In the genomic region with DNA sequence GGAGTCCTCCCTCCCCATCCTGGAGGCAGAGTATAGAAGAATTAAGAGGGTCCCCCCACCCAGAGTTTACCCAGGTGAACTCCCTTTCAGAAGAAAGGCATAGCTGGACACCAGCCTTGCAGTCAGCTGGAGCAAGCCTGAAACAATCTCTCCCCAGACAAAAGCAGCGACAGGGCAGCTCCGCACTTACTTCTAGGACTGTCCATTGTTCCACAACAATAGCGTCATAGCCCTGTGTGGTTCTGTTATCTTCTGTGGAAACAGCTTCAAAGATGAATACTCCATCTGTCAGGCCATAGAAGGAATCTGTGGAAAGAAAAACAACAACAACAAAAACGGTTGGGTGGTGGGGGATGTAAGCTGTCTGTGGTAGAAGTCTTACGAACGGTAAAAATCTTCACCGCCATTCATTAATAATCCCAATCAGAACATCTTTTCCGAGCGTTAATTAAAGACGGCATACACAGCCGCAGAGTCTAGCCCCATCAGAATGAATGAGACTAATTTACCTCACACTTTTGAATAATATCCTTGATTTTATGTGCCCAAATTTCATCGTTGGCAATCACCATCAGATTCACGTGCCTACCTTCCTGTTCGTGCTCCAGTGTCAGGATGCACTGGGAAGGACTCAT, we compare ENCODE assay signal across 22 mouse cellular contexts.
DNase-seq lines count a peak whose midpoint lies in the region; ATAC-seq and TF ChIP-seq lines count a peak whose summit lies in the region.
"Had no signal": no experiment of that assay in that cellular context is flagged by ENCODE, and none has a peak within 500 bp of the region (broad histone marks: within the 10 kb centered on the region; RNA-seq: fewer than 3 reads in every experiment).

No protein-coding gene starts in this region.

- H3K36me3 ChIP-seq in liver, embryonic 13.5 days = 0 out of 2 replicates have a peak, but pooled peaks cover 2% of the 10 kb centered on the region
- no peaks in the 10 kb centered on the region for H3K36me3 ChIP-seq in liver, postnatal 0 days (replicated peaks; ENCODE audit: insufficient read depth, low read length)
- no peaks in the 10 kb centered on the region for H3K36me3 ChIP-seq in hindbrain, embryonic 14.5 days (replicated peaks; ENCODE audit: control insufficient read depth, insufficient read depth)
- H3K36me3 ChIP-seq: embryonic facial prominence, embryonic 10.5 days; lung, embryonic 15.5 days; neural tube, embryonic 13.5 days had no signal

- H3K27ac ChIP-seq in gastrocnemius, adult 2 months = peak overlapping the region; percentile 65
- peak overlapping the region; percentile 43; the same call in 1 of the 2 replicates for H3K27ac ChIP-seq in liver, embryonic 13.5 days
- H3K27ac ChIP-seq in liver, postnatal 0 days (ENCODE audit: low read depth) = no peak overlapping the region
- no peak overlapping the region for H3K27ac ChIP-seq in hindbrain, embryonic 14.5 days
- H3K27ac ChIP-seq: embryonic facial prominence, embryonic 10.5 days; lung, embryonic 15.5 days; macrophage; neural tube, embryonic 13.5 days; stomach, postnatal 0 days had no signal

- ATAC-seq in liver, embryonic 13.5 days (ENCODE audit: low read depth) = no peak
- no peak for ATAC-seq in liver, postnatal 0 days
- no peak for ATAC-seq in hindbrain, embryonic 14.5 days (ENCODE audit: low FRiP score)
- ATAC-seq in megakaryocyte, adult 5-6 weeks (ENCODE audit: poor library complexity, severe bottlenecking) = no peak
- ATAC-seq: inflammation-experienced regulatory T-cells, adult 6 months had no signal

- no peaks in the 10 kb centered on the region for H3K9me3 ChIP-seq in liver, embryonic 13.5 days (replicated peaks)
- H3K9me3 ChIP-seq in liver, postnatal 0 days (ENCODE audit: low read length) = no peaks in the 10 kb centered on the region
- H3K9me3 ChIP-seq in hindbrain, embryonic 14.5 days (ENCODE audit: control insufficient read depth, low read length) = no peaks in the 10 kb centered on the region
- H3K9me3 ChIP-seq: embryonic facial prominence, embryonic 10.5 days; lung, embryonic 15.5 days; neural tube, embryonic 13.5 days had no signal

- TF ChIP-seq CTCF in gastrocnemius, adult 2 months (IDR thresholded peaks at IDR 0.05) = no peak
- TF ChIP-seq CTCF in liver, postnatal 0 days (IDR thresholded peaks at IDR 0.05; ENCODE audit: low read depth) = no peak

- 77% methylated on average over 14 of the region's 14 CpGs for WGBS in liver, embryonic 13.5 days (ENCODE audit: insufficient replicate concordance)
- 87% methylated on average over 14 of the region's 14 CpGs for WGBS in liver, postnatal 0 days (ENCODE audit: insufficient replicate concordance)
- 49% methylated on average over 14 of the region's 14 CpGs for WGBS in hindbrain, embryonic 14.5 days

- no peak for DNase-seq in gastrocnemius, adult 2 months
- no peak for DNase-seq in gastrocnemius, postnatal 36 days
- DNase-seq in liver, embryonic 13.5 days = no peak
- no peak for DNase-seq in liver, postnatal 0 days
- DNase-seq in hindbrain, embryonic 14.5 days (ENCODE audit: low spot score) = no peak
- DNase-seq in left cerebral cortex, postnatal 4 days = no peak
- DNase-seq: cerebellum, adult 11-12 months; cerebellum, postnatal 25 days; heart, adult 18-20 months; kidney, adult 8-10 months; kidney, postnatal 25 days; liver; right cerebral cortex, postnatal 25 days; thymus, postnatal 14 days had no signal

- H3K4me2 ChIP-seq in liver, embryonic 13.5 days = no peak overlapping the region
- H3K4me2 ChIP-seq in liver, postnatal 0 days (ENCODE audit: low read depth, low read length) = no peak overlapping the region
- no peak overlapping the region for H3K4me2 ChIP-seq in hindbrain, embryonic 14.5 days (replicated peaks)
- H3K4me2 ChIP-seq: lung, embryonic 15.5 days; neural tube, embryonic 13.5 days had no signal

- TF ChIP-seq EP300 in liver, postnatal 0 days (IDR thresholded peaks at IDR 0.05; ENCODE audit: low read depth) = no peak

- intact Hi-C loops in gastrocnemius, adult 2 months (cut with DNase I) = no loop called here
- intact Hi-C loops in gastrocnemius, postnatal 36 days (cut with DNase I) = no loop called here
- intact Hi-C loops in left cerebral cortex, postnatal 4 days (cut with DNase I) = no loop called here

- H3K9ac ChIP-seq in liver, embryonic 13.5 days = no peak overlapping the region
- no peak overlapping the region for H3K9ac ChIP-seq in liver, postnatal 0 days (replicated peaks)
- 0 out of 2 replicates have a peak overlapping the region, but pooled peaks have one; percentile 17 for H3K9ac ChIP-seq in hindbrain, embryonic 14.5 days
- H3K9ac ChIP-seq: lung, embryonic 15.5 days; neural tube, embryonic 13.5 days had no signal

- H3K4me1 ChIP-seq in liver, embryonic 13.5 days (replicated peaks) = peaks cover 42% of the 10 kb centered on the region
- no peaks in the 10 kb centered on the region for H3K4me1 ChIP-seq in liver, postnatal 0 days (ENCODE audit: insufficient read depth)
- no peaks in the 10 kb centered on the region for H3K4me1 ChIP-seq in hindbrain, embryonic 14.5 days (replicated peaks; ENCODE audit: control insufficient read depth, insufficient read depth, low read length)
- H3K4me1 ChIP-seq: embryonic facial prominence, embryonic 10.5 days; lung, embryonic 15.5 days had no signal

- no peaks in the 10 kb centered on the region for H3K27me3 ChIP-seq in liver, embryonic 13.5 days
- H3K27me3 ChIP-seq in liver, postnatal 0 days (ENCODE audit: insufficient read depth, low read length) = no peaks in the 10 kb centered on the region
- H3K27me3 ChIP-seq in hindbrain, embryonic 14.5 days (ENCODE audit: control insufficient read depth, insufficient read depth, low read length) = no peaks in the 10 kb centered on the region
- H3K27me3 ChIP-seq: CH12.LX; lung, embryonic 15.5 days; neural tube, embryonic 13.5 days had no signal

- H3K4me3 ChIP-seq in gastrocnemius, adult 2 months = no peak overlapping the region
- H3K4me3 ChIP-seq in liver, embryonic 13.5 days (replicated peaks) = no peak overlapping the region
- no peak overlapping the region for H3K4me3 ChIP-seq in liver, postnatal 0 days (ENCODE audit: low read depth, low read length)
- no peak overlapping the region for H3K4me3 ChIP-seq in hindbrain, embryonic 14.5 days (replicated peaks; ENCODE audit: low read length)
- H3K4me3 ChIP-seq: embryonic facial prominence, embryonic 10.5 days; lung, embryonic 15.5 days; neural tube, embryonic 13.5 days had no signal

Comparison
In these comparisons a context has a peak if more than half of its experiments do, and no peak if none do; other contexts are left out.
1. H3K27ac ChIP-seq: peak in gastrocnemius, adult 2 months (single experiment) and liver, embryonic 13.5 days (single experiment); none in liver, postnatal 0 days (single experiment) and hindbrain, embryonic 14.5 days (single experiment).